Mouse (Mus musculus) heart, embryonic 12.5 days (tissue): Measurements from ENCODE around the gene Gm42674. TPM values are rescaled to one million over a fixed set of nuclear protein-coding genes. Genes with fewer than 3 reads are reported as not detected.

ENCODE experiments used
- ATAC-seq: fragments of 200-750 bp; cut with Nextera tagmentation; 2 replicates; pipeline ENCODE4 v1.8.0; 2017; ENCODE audit warnings: moderate TSS enrichment, moderate library complexity; ENCODE audit not compliant: insufficient number of reproducible peaks, low FRiP score
- H3K27ac ChIP-seq: fragments of 300-500 bp; sonication (generic); 2 replicates; pipeline ENCODE4 v1.5.1; 2016; ENCODE audit warnings: mild to moderate bottlenecking, moderate library complexity; ENCODE audit not compliant: poor library complexity, severe bottlenecking
- H3K27me3 ChIP-seq: fragments of 300-500 bp; sonication (generic); replicated peaks from 2 replicates; pipeline ENCODE4 v1.6.1; 2016; ENCODE audit warnings: mild to moderate bottlenecking, moderate library complexity
- H3K36me3 ChIP-seq: fragments of 300-500 bp; sonication (generic); 2 replicates; pipeline ENCODE4 v1.6.1; 2016; ENCODE audit warnings: mild to moderate bottlenecking, moderate library complexity
- H3K4me1 ChIP-seq: fragments of 300-500 bp; sonication (generic); replicated peaks from 2 replicates; pipeline ENCODE4 v1.6.1; 2016; ENCODE audit warnings: mild to moderate bottlenecking
- H3K4me2 ChIP-seq: fragments of 300-500 bp; sonication (generic); 2 replicates; pipeline ENCODE4 v1.6.1; 2016; ENCODE audit warnings: mild to moderate bottlenecking, moderate library complexity
- H3K4me3 ChIP-seq: fragments of 300-500 bp; sonication (generic); 2 replicates; pipeline ENCODE4 v1.5.1; 2016; ENCODE audit warnings: mild to moderate bottlenecking
- H3K9ac ChIP-seq: fragments of 300-500 bp; sonication (generic); 2 replicates; pipeline ENCODE4 v1.6.1; 2016; ENCODE audit warnings: mild to moderate bottlenecking, moderate library complexity
- H3K9me3 ChIP-seq: fragments of 300-500 bp; sonication (generic); replicated peaks from 2 replicates; pipeline ENCODE4 v1.6.1; 2016; ENCODE audit warnings: mild to moderate bottlenecking, moderate library complexity
- WGBS: fragments of 180-500 bp; shearing (Covaris S2); methylation state at CpG from one replicate; pipeline ENCODE4 v1.1.7; 2016; 5-methylcytosine and 5-hydroxymethylcytosine counted together
- polyA plus RNA-seq: library from polyadenylated mRNA; unstranded; fragments of >200 nt; fragmentation: Nextera tagmentation; extraction: Ambion mirVana; gene quantifications from 2 replicates; pipeline ENCODE4 v1.2.1, GENCODE M21; 2016

Gm42674 gene
- polyA plus RNA-seq, 1 experiment from 2014 or later = not detected

DNA sequence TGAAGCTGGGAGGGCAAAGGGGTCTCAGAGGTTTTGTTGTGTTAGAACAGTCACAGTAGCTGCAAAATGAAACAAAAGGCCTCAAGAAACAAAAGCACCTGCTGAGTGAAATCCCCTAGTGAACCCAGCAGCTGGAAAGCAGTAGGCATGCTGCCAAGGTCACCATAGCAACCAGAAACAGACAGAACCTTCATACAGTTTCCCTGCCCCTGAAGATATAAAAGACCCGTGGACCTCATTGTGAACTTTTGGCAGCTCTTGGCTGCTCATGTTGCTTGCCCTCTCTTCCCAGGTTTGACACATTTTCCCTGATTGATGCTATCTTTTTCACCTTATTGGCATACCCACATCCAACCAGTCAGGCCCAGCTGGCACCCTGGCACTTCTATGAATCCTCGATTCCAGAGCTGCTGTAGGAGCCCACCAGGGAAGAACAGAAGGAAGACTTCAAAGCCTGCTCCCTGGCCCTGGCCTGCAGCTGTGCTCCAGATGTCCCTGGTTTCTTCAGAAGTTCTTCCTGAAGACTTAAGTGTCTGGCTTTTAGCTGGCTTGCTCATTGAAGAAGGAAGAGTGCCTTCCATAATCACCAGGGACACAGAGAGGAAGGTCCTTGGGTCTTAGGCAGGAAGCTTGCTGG is 21.8 kb downstream of the Gm42674 start:
- Histone ChIP-seq H3K4me1 (peaks cover 13% of the 10 kb centered on the region), H3K36me3 (no peaks in the 10 kb centered on the region), H3K9ac (no peak overlapping the region), H3K4me3 (no peak overlapping the region), H3K27ac (no peak overlapping the region), H3K4me2 (no peak overlapping the region), H3K9me3 (no peaks in the 10 kb centered on the region), H3K27me3 (no peaks in the 10 kb centered on the region)
- peak; percentile 63; the same call in 1 of the 2 replicates for ATAC-seq
- WGBS = 27% methylated on average over 2 of the region's 2 CpGs

- H3K36me3 ChIP-seq = no peaks in the 10 kb centered on the region
- H3K9me3 ChIP-seq = no peaks in the 10 kb centered on the region
- no peak for ATAC-seq
- 72% methylated on average over 5 of the region's 5 CpGs for WGBS
- H3K9ac ChIP-seq = no peak overlapping the region
- no peaks in the 10 kb centered on the region for H3K27me3 ChIP-seq
- H3K4me2 ChIP-seq = no peak overlapping the region
- no peak overlapping the region for H3K4me3 ChIP-seq
- no peak overlapping the region for H3K27ac ChIP-seq
- H3K4me1 ChIP-seq = peaks cover 13% of the 10 kb centered on the region
Measured at GRCm38 (mm10) chr3:90625496-90625895, 23.8 kb downstream of the Gm42674 start.

DNA sequence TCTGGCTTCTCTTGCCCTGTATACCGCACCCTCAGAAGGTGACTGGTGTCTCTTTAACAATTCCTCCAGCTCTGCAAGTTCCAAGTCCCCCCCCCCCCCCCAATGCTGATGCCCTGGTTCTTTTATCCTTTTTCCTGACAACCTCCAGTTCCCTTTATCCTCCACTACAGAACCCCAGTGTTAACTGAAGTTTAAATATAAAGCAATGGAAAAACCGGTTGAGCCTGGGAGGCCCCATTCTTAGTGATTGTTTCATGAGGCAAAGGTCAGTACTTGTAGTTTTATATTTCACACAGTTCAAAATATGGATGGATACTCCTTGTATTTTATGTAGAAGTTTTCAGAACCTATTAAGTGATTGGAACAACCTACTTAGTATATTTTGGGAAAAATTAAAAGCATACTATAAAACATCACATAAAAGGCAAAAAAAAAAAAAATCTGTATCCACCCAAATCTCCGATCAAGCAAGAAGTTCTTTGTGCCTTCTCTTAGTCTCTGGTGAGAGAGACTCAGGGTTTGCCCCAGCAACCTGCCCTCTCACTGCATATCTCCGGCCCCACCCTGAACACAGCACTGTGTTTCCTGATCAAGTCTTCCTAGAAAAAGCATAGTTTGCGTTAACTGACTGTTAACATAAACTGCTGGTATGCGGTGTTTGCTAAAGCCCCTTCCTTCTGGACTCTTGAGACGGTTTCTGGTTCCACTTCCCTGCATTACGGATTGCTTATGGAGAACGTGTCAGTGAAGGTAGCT is 24.7 kb downstream of the Gm42674 start:
- no peaks in the 10 kb centered on the region for H3K36me3 ChIP-seq
- WGBS = 65% methylated on average over 9 of the region's 9 CpGs
- H3K4me1 ChIP-seq = peaks cover 13% of the 10 kb centered on the region
- H3K9me3 ChIP-seq = no peaks in the 10 kb centered on the region
- H3K4me3 ChIP-seq = no peak overlapping the region
- H3K27ac ChIP-seq = no peak overlapping the region
- no peak for ATAC-seq
- H3K4me2 ChIP-seq = no peak overlapping the region
- no peak overlapping the region for H3K9ac ChIP-seq
- H3K27me3 ChIP-seq = no peaks in the 10 kb centered on the region

DNA sequence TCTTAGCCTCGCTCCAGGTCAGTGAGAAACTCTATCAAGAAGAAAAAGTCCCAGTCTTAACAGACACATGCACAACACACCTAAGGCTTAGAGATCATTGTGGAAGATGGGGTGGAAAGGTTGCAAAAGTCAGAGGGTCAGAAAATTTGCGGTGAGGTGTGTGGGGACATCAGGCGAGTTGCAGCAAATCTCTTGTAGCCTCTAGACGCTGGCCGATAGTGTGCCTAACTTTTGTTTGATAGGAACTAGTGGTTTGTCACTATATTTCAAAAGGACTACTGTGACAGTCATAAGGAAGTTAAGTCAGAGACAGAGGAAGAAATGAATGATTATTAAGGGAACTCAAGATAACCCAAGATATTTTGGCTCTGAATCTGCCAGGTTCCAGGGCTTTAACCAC is 25.7 kb downstream of the Gm42674 start:
- Histone ChIP-seq H3K36me3 (no peaks in the 10 kb centered on the region), H3K9ac (no peak overlapping the region), H3K4me2 (no peak overlapping the region), H3K27ac (no peak overlapping the region), H3K9me3 (no peaks in the 10 kb centered on the region), H3K27me3 (no peaks in the 10 kb centered on the region), H3K4me3 (no peak overlapping the region), H3K4me1 (peaks cover 13% of the 10 kb centered on the region)
- 81% methylated on average over 5 of the region's 5 CpGs for WGBS
- no peak for ATAC-seq

DNA sequence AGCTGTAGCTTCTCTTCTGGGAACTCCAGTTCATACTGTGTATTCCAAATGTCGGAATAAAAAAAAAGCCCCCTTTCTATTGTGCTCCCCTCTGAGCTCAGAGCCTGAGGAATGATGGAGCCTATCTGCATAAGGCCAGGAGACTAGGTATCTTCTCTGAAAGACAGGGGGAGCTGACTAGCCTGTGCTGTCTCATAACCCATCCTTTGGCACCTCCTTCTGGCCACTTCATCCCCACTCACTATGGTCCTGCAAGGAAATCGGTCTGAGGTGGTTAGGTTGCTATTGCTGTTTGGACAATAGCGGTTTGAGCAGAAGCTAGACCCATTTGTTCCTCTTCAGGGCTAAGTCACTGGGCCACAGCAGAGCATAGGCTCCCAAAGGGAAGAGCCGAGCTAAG is 26.1 kb downstream of the Gm42674 start:
- no peak overlapping the region for H3K4me2 ChIP-seq
- WGBS = 51% methylated on average over 4 of the region's 4 CpGs
- no peaks in the 10 kb centered on the region for H3K27me3 ChIP-seq
- no peak overlapping the region for H3K9ac ChIP-seq
- H3K9me3 ChIP-seq = 0 out of 2 replicates have a peak, but pooled peaks cover 4% of the 10 kb centered on the region
- H3K27ac ChIP-seq = no peak overlapping the region
- no peak for ATAC-seq
- no peaks in the 10 kb centered on the region for H3K36me3 ChIP-seq
- H3K4me1 ChIP-seq = peaks cover 13% of the 10 kb centered on the region
- no peak overlapping the region for H3K4me3 ChIP-seq

- Histone ChIP-seq H3K9ac (no peak overlapping the region), H3K4me2 (no peak overlapping the region), H3K4me3 (no peak overlapping the region), H3K27me3 (no peaks in the 10 kb centered on the region), H3K27ac (no peak overlapping the region), H3K36me3 (no peaks in the 10 kb centered on the region), H3K9me3 (0 out of 2 replicates have a peak, but pooled peaks cover 4% of the 10 kb centered on the region), H3K4me1 (no peaks in the 10 kb centered on the region)
- 80% methylated on average over 2 of the region's 2 CpGs for WGBS
- ATAC-seq = no peak
Measured at GRCm38 (mm10) chr3:90629298-90629697, 27.6 kb downstream of the Gm42674 start.

- no peaks in the 10 kb centered on the region for H3K27me3 ChIP-seq
- 0 out of 2 replicates have a peak, but pooled peaks cover 4% of the 10 kb centered on the region for H3K9me3 ChIP-seq
- WGBS = 69% methylated on average over 2 of the region's 2 CpGs
- no peak overlapping the region for H3K27ac ChIP-seq
- H3K4me2 ChIP-seq = no peak overlapping the region
- no peak overlapping the region for H3K9ac ChIP-seq
- no peaks in the 10 kb centered on the region for H3K36me3 ChIP-seq
- ATAC-seq = no peak
- no peak overlapping the region for H3K4me3 ChIP-seq
- H3K4me1 ChIP-seq = no peaks in the 10 kb centered on the region
Measured at GRCm38 (mm10) chr3:90631984-90632383, 30.3 kb downstream of the Gm42674 start.

GRCm38 (mm10) chr3:90638511-90639275 is 37.0 kb downstream of the Gm42674 start:
- 75% methylated on average over 1 of the region's 1 CpGs for WGBS
- Histone ChIP-seq H3K27me3 (no peaks in the 10 kb centered on the region), H3K4me1 (no peaks in the 10 kb centered on the region), H3K4me3 (no peak overlapping the region), H3K9ac (no peak overlapping the region), H3K4me2 (no peak overlapping the region), H3K27ac (no peak overlapping the region), H3K36me3 (no peaks in the 10 kb centered on the region), H3K9me3 (no peaks in the 10 kb centered on the region)
- ATAC-seq = no peak

- Histone ChIP-seq H3K9ac (no peak overlapping the region), H3K27me3 (no peaks in the 10 kb centered on the region), H3K36me3 (no peaks in the 10 kb centered on the region), H3K4me1 (no peaks in the 10 kb centered on the region), H3K4me3 (no peak overlapping the region), H3K27ac (no peak overlapping the region), H3K4me2 (no peak overlapping the region), H3K9me3 (no peaks in the 10 kb centered on the region)
- WGBS = 48% methylated on average over 7 of the region's 7 CpGs
- no peak for ATAC-seq
Measured at GRCm38 (mm10) chr3:90639511-90640154, 37.9 kb downstream of the Gm42674 start.

DNA sequence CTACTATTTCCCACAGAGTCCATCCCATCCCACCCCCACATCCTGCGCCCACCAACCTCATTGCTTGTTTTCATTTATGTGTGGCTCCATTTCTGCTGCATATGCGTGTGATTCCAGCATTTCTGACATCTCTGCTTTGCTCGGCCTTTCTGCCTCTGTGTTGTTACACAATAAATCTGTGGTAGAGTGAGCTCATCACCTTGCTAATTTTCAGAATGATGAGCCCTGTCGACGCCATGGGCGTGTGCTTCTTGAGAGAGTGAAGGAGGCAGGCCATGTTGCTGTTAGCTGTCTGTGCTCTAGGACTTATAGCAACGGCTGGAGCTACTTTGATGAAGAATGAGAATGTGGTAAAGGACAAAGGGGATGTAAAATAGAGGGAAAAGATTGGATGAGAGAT is 39.3 kb downstream of the Gm42674 start:
- Histone ChIP-seq H3K9me3 (no peaks in the 10 kb centered on the region), H3K9ac (no peak overlapping the region), H3K4me2 (no peak overlapping the region), H3K36me3 (no peaks in the 10 kb centered on the region), H3K4me1 (no peaks in the 10 kb centered on the region), H3K27me3 (no peaks in the 10 kb centered on the region), H3K27ac (no peak overlapping the region), H3K4me3 (no peak overlapping the region)
- ATAC-seq = no peak
- 73% methylated on average over 7 of the region's 7 CpGs for WGBS

DNA sequence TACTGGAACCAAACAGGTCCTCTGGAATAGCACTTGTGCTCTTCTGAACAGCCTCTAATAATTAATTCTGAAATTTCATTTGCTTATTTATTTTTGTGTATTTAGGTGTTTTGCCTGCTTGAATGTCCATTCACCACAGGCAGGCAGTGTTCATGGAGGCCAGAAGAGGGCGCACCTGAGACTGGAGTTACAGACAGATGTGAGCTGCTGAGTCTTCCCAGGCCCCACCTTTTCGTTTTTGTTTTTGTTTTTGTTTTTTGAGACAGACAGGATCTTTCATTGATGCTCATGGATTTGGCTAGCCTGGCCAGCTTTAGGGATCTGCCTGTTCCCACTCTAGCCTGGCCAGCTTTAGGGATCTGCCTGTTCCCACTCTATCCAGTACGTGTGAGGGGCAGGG is 42.5 kb downstream of the Gm42674 start:
- Histone ChIP-seq H3K4me1 (no peaks in the 10 kb centered on the region), H3K4me3 (no peak overlapping the region), H3K27me3 (no peaks in the 10 kb centered on the region), H3K9me3 (no peaks in the 10 kb centered on the region), H3K4me2 (no peak overlapping the region), H3K36me3 (no peaks in the 10 kb centered on the region), H3K27ac (no peak overlapping the region), H3K9ac (no peak overlapping the region)
- WGBS = 52% methylated on average over 3 of the region's 3 CpGs
- ATAC-seq = no peak
